Mouse (Mus musculus): ENCODE data around the gene Vmn1r115.
"Not testable (repeated sequence)": the region's sequence is repeated elsewhere in the genome, so short reads cannot be mapped to it uniquely, and the experiment has no call there.

The Vmn1r115 gene

DNA sequence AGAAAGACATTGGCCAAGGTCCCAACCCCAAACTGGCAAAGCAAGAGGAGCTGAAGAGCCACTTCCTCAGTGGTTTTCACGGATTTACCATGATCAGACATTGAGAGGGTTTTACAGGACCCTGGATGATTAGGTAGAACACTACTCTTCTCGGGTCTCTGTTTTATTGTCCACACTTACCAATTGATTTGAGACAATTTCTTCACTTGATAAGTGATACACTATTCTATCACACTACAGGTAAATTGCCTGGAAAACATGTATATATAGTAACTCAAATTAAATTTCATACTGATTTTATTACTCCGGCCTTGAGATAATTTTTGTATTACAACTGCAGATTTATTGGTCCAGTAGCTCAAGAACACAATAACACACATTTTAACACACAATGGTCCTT, at the start of gene Vmn1r115:
Gene Vmn1r115 (minus strand): TSS at position 101 of the 400 bp plus-strand sequence.
- DNase-seq (ENCODE audit: extremely low spot score): not testable (repeated sequence)

DNA sequence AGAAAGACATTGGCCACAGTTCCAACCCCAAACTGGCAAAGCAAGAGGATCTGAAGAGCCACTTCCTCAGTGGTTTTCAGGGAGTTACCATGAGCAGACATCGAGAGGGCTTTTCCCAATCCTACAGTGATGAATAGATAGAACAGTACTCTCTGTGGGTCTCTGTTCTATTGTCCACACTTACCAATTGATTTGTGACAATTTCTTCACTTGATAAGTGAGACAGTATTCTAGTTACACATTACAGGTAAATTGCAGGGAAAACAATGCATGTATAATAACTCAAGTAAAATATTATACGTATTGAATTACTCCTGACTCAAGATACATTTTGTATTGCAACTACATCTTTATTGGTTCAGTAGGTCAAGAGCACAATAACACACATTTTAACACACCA, 39.2 kb upstream of the Vmn1r115 start, which contains the start of gene Vmn1r117:
Gene Vmn1r117 (minus strand): TSS at position 101 of the 400 bp plus-strand sequence.
- not testable (repeated sequence) for DNase-seq (ENCODE audit: extremely low spot score)

DNA sequence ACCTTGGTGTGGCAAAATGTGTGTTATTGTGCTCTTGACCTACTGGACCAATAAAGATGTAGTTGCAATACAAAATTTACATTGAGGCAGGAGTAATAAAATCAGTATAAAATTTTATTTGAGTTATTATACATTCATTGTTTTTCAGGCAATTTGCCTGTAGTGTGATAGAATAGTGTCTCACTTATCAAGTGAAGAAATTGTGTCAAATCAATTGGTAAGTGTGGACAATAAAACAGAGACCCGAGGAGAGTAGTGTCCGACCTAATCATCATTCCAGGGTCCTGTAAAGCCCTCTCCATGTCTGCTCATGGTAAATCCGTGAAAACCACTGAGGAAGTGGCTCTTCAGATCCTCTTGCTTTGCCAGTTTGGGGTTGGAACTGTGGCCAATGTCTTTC, 27.2 kb upstream of the Vmn1r115 start, which contains the start of gene Vmn1r116:
Gene Vmn1r116 (plus strand): TSS at position 301 of the 400 bp plus-strand sequence.
- DNase-seq (ENCODE audit: extremely low spot score): not testable (repeated sequence)

DNA sequence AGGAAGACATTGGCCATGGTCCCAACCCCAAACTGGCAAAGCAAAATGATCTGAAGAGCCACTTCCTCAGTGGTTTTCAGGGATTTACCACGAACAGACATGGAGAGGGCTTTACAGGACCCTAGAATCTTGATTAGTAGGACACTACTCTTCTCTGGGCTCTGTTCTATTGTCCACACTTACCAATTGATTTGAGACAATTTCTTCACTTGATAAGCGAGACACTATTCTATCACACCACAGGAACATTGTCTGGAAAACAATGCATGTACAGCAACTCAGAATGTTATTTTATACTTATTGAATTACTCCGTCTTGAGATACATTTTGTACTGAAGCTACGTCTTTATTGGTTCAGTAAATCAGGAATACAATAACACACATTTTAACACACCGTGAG, 32.7 kb downstream of the Vmn1r115 start, which contains the start of gene Vmn1r114:
Gene Vmn1r114 (minus strand): TSS at position 101 of the 400 bp plus-strand sequence.
- not testable (repeated sequence) for DNase-seq (ENCODE audit: extremely low spot score)

Measured in embryo, embryonic 9.5 days (tissue).